Mouse (Mus musculus) lung, postnatal 36 days (tissue): ENCODE results near the gene Vmn1r41.

Experiments used
- DNase-seq: peaks from one replicate; pipeline ENCODE4 v3.0.0; 2022; ENCODE audit warnings: mixed read lengths

Gene Vmn1r41

GRCm38 (mm10) chr6:89740466-89740865, at the start of gene Vmn1r41:
Vmn1r41 (plus strand) TSS chr6:89740766.
- no peak for DNase-seq

- no peak for DNase-seq
Observed at GRCm38 (mm10) chr6:89706624-89707023, 33.9 kb upstream of the Vmn1r41 start.

GRCm38 (mm10) chr6:89707240-89707639, 33.3 kb upstream of the Vmn1r41 start, which contains the start of gene Vmn1r40:
Vmn1r40 (plus strand) TSS chr6:89707540.
- no peak for DNase-seq

GRCm38 (mm10) chr6:89718051-89718450, 22.5 kb upstream of the Vmn1r41 start:
- no peak for DNase-seq

- no peak for DNase-seq
Observed at GRCm38 (mm10) chr6:89742811-89743210, 2.2 kb downstream of the Vmn1r41 start.

GRCm38 (mm10) chr6:89790231-89790630, 49.7 kb downstream of the Vmn1r41 start:
- no peak for DNase-seq
